Mouse (Mus musculus) thymus, adult 18-20 months (tissue): ENCODE data around the gene Ski.

Source experiments
- DNase-seq, 2 experiments: peaks; one replicate each; pipeline ENCODE4 v3.0.0; 2022; ENCODE audit warnings: mixed read lengths in 2 of 2

Gene Ski

DNA sequence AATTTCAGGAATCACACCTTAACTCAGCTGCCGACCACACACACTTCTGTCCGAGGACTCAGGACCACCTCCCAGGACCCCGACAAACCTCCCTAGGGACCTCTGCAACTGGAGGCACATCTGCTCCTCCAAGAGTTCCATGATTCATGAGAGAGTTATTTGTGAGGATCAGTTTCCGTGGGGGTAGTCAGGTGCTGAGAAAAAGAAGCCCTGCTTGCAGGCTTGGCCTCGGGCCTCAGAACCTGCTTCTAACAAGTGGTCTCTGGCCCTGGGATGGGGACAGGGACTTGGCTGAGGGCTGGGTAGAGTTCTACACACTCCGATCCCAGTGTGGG lies 72.5 kb downstream of the Ski start:
- DNase-seq: no peak

DNA sequence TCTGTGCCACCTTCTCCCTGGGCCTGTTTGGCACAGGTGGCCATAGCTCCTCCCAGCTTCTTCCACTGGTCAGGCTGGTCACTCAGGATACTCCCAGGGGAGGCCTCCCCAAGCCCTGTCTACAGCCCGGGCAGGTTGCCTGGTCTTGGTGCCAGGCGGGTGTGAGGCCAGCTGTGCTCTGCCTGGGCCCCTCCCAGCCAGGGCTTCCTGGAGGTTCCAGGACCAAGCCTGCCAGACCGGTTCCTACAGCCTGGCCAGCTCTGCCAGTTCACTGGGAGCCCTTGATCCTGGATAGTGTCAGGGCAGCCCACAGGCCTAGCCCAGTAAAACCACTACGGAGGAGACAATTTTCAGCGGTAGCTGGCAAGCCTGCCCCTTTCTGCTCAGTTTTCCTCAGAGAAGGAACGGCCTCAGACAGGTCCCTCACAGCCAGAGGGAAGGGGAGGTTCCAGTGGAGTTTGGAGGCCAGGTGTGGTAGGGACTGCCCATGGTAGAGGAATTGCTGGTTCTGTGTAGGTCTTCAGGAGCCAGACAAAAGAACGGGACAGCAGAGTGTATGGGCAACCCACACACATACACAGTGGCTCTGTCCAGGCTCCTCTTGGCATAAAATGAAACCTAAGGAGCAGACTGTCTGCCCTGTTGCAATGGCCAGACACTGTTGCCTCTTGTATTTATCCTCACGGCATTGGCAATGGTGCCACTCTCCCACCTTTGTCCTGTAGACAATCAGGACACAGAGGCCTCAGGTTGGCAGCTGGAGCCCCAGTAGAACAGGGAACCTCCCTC lies 73.3 kb downstream of the Ski start:
- DNase-seq: no peak

DNA sequence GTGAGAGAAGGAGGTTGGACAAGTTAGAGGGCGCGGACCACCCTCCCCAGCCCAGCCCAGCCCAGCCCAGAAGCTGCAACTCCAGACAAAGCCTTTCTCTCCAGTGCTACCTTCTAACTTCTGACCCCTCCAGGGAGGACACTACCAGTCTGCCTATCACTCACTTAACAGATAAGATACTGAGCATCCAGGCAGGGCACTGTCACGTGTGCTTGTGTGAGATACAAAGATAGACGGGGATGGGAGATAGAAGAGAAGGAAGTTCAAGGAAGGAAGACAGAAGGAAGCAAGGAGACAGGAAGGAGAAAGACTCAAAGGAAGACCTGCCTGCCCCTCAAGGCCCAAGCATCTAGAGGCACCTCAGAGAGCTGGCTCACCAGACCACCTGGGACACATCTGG lies 73.9 kb downstream of the Ski start:
- no peak for DNase-seq

- no peak for DNase-seq
Observed at GRCm38 (mm10) chr4:155146107-155146823, 76.1 kb downstream of the Ski start.

DNA sequence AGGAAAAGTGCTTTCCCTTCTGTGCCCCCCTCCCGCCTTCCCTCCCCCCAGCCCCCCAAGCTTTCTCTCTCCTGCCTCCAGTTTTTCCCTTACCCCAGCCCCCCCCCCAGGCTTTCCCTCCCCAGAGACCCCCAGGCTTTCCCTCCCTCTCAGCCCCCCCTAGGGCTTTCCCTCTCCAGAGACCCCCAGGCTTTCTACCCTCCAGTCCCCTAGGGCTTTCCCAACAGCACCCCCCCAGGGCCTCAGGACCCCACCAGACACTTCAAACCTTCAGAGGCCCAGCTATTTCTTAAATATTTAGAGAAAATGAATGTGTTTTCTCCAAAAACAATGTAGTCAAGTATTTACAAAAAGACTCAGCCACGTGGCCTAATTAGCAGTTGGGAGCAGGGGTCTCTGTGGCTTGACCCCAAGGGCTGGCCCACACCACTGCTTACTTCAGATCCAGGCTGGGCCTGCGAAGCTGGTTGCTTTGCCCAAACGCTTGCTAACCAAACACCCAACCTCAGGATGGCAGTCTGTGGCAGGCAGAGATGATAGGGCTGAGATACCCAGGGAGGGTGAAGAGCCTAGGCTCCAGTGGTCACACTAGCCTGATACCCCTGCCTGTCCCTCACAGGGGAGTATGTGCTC lies 77.7 kb downstream of the Ski start:
- DNase-seq: no peak

DNA sequence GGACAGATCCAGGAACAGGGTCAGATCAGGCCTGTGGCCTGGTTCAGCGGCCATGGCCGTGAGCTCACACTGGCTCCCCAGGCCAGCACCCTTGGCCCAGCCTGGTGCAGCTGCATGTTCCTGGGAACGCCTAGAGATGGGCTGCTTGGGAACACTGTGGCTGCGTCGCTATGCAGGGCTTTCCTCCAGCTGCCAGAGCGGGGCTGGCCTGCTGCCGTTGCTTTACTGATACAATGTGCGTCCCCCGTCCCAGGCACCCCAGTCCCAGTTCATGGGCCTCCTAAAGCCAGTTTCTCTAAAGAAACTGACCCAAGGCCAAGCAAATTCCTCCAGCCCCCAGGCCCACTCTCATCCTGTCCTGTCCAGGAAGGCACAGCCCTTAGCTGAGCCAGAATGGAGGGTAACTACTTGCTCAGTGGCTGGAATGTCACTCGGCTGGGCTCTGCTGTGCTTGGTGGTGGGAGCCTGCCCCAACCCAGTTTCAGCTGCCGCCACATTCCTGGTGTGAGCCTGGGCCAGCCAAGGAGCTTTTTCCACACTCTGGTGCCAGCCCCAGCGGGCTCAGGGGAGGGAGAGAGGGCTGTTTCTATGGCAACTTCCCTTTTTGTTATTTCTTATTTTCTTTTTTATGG lies 78.4 kb downstream of the Ski start:
- DNase-seq: no peak

GRCm38 (mm10) chr4:155143411-155143810 lies 79.0 kb downstream of the Ski start:
- DNase-seq: no peak

DNA sequence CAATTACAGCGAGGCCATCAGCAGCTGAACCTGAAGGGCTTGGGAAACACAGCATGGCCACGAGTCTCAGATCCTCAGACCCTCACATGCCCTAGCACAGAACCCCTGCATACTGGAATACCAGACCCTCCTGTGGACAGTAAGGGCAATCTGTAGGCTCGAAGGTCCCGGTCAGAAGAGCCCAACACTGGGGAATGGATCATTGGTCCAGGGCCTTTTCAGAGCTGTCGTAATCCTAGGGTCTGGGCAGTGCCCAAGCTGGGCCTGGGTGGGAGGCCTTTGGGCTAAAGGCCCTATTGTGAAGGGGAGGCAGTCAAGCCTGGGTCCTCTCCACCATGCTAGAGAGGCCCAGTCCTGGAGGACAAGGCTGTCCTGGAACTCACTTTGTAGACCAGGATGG lies 79.6 kb downstream of the Ski start:
- no peak for DNase-seq

DNA sequence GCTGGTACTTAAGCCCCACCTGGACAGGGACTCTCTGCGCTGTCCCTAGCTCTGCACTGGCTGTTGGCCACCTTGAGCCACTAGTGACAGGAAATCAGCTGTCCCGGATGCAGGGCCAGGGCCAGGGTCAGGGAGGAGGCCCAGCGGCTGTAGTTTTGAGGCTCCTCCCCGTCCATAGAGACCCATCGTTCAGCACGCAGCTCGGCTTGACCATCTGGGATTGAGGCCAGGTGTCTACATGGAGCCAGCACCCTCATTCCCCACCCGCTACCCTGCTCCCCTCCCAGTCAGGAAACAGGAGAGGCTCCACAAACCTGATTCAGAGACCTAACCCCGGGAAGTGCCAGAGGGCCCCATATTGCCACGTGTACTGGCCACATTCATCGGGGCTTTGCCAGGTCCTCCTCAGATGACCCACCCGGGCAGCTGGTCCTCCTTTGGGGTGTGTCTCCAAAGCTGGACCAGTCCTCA lies 81.6 kb downstream of the Ski start:
- DNase-seq: no peak

DNA sequence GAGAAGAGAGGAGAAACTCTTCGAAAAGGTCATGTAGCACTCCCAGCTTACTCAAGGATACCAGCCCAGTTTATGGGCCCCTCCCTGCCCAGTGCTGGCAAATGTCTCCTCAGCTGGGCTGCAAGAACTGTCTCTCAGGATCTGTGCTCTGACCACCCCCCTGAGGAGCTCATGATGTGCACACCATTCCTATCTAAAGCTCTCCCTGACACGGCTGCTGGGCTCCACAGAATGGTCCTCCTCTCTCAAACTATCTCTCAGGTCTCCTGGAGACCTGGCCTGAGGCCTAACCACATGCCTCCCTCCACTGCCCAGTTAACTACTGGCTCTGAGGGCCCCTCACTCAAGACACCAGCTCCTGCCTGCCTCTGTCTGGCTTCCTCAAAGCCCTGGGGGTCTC lies 82.2 kb downstream of the Ski start:
- DNase-seq: no peak

DNA sequence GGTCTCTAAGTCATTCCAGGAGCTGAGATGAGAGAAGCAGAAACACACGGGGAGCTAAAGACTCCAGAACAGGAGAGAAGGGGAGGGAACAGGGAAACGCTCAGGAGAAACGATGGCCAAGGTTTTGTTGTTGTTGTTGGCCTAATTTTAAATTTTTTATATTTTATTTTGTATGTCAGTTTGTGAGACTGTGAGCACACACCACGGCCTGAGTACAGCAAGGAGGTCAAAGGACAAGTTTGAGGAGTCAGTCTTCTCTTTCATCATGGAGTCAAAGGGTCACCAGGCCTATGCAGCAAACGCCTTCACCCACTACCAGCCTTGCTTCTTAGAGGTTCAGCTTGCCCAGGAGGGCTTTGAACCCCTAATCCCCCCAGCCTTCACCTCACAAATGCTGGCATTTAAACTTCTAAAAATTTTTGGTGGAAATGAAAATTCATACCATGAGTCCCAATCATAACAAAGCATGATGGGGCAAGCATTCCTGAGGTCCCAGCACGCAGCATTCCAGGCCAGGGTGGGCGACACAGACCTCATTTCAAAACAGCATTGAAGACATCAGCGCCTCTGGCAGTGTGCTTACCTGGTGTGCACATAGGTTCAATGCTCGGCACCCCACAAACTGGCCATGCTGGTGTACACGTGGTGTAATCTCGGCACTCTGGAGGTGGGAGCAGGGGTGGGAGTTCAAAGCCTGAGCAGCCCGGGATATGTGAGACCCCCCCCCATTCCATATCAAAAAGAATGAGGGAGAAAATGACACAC lies 82.9 kb downstream of the Ski start:
- no peak for DNase-seq

DNA sequence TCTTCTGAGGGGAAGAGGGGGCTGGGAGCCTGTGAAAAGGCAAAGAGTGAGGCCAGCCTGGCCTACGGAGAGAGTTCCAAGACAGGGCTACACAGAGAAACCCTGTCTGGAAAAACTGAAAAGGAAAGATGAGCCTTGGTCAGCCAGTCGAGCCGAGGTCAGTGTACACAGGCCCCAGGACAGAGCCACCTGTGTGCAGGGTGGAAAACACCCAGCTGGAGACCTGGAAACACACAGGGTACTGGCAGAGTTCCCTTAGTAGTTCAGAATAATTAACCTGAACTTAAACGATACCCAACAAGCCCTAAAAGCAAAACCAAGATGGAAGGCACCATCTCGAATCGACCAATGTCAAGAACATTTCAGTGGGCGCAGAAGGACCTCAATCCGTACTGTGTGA lies 83.9 kb downstream of the Ski start:
- DNase-seq: no peak

- DNase-seq: no peak
Observed at GRCm38 (mm10) chr4:155137891-155138290, 84.5 kb downstream of the Ski start.

DNA sequence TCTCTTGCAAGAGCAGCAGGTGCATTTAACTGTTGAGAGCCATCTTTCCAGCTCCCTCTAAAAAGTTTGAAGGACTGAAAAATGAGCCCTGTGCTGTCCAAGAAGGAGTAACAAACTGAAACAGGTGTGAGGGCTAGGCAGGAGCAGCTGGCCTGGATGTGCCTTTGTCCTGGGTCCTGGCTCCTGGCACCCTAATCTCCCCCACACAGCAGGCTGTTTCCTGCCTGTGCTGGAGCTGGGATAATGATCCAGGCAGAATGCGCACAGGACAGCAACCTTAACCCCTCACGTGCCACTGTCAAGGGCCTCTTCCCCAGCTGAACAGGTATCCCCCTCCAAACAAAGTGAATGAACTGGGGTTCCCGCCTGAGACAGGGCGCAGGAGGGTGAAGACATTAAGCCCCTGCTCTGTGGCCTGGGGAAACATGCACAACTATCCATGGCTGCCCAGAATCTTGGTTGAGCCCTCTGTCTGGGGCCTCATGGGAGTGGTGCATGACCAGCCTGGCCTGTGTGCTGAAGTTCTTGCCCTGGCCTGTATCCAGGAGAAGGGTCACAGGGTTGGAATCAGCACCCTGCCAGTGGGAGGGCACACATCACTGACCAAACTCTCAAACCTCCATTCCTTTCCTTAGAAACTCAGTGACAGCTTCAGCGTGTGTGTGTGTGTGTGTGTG lies 86.3 kb downstream of the Ski start:
- DNase-seq: no peak

GRCm38 (mm10) chr4:155134686-155135172 lies 87.7 kb downstream of the Ski start:
- no peak for DNase-seq

DNA sequence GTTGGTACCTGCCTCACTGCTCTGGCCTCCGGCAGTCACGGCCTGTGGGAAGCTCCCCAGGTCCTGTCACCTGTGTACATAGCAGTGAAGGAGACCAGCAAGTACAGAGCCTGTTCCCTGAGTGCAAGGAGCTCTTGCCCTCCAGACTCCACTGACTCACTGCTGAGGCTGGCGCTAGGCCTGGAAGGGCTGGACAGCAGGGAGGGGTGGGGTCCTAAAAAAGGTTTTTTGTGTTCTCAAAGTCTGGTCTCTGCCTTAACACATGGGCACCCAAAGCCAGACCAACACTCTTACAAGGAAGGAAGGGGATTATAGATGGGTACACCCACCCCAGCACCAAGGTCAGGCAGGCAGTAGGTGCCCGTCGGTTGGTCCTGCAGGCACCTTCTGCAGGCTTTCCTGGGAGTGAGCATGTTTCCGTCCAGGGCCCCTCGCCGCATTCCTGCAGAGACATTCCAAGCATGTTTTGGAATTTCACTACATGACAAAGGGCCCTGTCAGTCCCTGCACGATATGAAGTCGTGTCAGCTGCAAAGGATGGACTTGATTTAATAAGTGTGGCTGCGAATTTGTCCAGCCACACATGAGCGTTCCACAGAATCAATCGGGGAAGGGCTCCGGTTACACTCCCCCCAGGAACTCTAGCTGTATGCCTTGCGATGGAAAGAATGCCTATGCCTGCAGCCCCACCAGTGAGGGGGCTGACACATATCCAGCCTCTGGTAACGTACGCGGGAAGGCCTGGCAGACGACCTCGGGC lies 88.6 kb downstream of the Ski start:
- DNase-seq: no peak

GRCm38 (mm10) chr4:155133188-155133587 lies 89.2 kb downstream of the Ski start:
- no peak for DNase-seq

DNA sequence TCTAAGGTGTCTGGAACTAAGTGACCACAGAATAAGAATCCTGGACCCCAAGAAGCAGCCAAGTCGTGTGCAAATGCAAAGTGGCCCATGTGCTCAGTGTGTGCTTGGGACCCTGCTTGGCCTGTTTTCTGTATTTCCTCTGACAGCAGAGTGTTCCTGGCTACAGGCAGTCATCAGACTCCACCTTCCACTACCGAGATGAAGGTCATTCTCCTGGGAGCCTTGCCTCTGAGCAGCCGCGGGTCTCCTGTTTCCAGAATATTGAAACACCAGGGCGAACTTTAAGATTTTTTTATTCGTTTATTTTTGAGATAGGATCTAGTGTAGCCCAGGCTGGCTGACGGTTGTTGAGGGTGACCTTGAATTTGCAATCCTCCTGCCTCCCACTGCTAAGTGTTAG lies 91.8 kb downstream of the Ski start:
- no peak for DNase-seq

DNA sequence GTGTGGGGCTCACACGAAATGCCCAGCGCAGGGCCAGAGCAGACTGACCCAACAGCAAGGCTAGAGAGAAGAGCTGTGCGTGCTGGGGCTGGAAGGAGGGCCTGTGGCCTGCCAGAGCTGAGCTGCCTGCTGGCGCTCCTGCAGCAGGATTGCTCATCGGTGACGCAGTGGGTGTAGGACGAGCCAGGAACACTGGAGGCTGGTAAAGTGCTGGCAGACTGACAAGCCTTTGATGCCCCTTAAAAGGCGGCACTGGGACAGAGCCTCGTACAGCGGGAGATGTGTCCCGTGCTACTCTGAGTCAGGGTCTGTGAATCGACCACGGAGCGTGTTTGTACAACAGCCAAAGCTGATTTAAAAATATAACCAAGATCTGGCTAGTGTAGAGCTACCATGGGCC lies 92.4 kb downstream of the Ski start:
- DNase-seq: no peak

DNA sequence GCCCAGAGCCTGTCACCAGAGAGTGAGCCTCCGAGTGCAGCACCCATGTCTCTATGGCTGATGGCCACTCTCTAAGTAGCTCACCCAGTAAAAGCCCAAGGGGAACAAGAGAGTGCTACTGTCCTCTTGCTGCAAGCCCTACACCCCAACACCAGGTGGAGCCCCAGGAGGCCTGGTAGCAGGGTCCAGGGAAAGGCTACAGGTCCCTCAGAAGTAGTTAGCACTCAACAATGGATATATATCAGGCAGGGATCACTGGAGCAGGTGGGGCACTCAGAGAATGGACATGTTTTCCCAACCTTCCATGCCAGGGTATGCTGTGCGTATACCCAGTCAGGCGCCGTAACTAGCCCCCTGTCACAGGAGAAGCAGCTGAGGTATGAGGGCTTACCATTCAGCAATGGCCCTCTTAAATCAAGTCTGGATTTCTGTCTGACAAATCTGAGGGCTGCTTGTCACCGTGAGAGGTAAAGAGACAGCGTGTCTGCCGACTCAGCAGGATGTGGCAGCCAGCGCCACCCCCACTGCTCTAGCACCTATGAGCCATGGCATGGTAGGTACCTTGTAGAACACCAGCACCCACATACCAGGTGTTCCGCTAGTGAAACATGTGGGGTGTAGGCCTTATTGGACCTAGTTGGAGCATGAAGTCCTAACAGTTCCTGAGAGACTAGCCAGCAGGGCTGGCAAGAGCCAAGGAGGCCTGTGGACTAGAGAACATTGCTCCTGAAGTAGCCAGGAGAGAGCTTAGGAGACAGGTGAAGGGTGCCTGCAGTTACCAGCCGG lies 93.1 kb downstream of the Ski start:
- peak; percentile 46 to 49 for DNase-seq
